Mouse (Mus musculus) brain, embryonic 14.5 days (tissue): ENCODE data around the gene Hk1. TPM values are rescaled to one million over a fixed set of nuclear protein-coding genes. Genes with fewer than 3 reads are reported as not detected.

Experiments used
- DNase-seq: peaks from one replicate; pipeline ENCODE4 v3.0.0-alpha.2; 2011; ENCODE audit warnings: low read depth
- CTCF ChIP-seq: fragments of 200-500 bp; IDR thresholded peaks from 2 replicates; pipeline ENCODE4 v1.5.1; 2012; ENCODE audit warnings: inconsistent platforms, mild to moderate bottlenecking, moderate library complexity, borderline replicate concordance; ENCODE audit not compliant: insufficient read depth, insufficient read length; ENCODE audit errors: extremely low read depth
- POLR2A ChIP-seq: fragments of 200-500 bp; IDR thresholded peaks from 2 replicates; pipeline ENCODE4 v1.6.1; 2012; ENCODE audit warnings: mild to moderate bottlenecking, inconsistent platforms, borderline replicate concordance; ENCODE audit not compliant: poor library complexity, insufficient read depth, insufficient read length, severe bottlenecking; ENCODE audit errors: extremely low read depth
- polyA plus RNA-seq: library from polyadenylated mRNA; depleted of rRNA; stranded (reverse); fragments of >200 nt; gene quantifications from 2 replicates; pipeline ENCODE4 v1.2.3, GENCODE M21; 2012

Gene Hk1
- polyA plus RNA-seq, 1 experiment, result 98.8 TPM

DNA sequence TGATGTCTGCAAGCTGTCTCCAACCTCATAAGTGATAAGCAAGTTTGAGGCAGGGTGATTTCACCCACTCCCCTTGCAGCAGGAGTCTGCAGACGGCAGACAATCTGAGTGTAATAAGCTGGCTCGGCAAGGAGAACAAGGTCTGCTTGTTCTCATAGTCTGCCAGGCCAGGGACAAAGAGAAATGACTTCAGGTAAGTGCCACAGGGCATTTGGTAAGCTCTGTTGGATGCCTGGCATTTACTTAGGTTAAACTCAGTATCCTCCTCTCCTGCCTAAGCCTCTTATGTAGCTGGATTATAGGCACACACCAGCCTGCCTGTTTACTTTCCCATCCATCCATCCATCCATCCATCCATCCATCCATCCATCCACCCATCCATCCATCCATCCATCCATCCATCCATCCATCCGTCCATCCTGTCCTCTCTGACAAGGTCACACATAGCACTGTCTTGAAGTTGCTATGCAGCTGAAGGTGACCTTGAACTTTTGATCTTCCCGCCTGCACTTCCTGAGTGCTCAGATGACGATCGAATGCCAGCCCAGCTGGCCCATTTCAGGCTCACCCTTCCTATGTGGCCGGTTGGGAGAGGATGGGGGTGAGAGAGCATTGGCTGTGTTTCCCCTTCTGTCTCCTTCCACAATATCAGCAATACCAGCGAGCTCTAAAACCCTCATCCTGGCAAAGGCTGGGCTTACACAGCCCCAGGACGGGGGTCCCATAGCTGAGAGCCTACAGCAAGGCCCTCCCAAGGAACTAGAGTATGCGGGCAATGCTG is 69.3 kb downstream of the Hk1 start:
- TF ChIP-seq POLR2A (no peak), CTCF (no peak)
- no peak for DNase-seq

DNA sequence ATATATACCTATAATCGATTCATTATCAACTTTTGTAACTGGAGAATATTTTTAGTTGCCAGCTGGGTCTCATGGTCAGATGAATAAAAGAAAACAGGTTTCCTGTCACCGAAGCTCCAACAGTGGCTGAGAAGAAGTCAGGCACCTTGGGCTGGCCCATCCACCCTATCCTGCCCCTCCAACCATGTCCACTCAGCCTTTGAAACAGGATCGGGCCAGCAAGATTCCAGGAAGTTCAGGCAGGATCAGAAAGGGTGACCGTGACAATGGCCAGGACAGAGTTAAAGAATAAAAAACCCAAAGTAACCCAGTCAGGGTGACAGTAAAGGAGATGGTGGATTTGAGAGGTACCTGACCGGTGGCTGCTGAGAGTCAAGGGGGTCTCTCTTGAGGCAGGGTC is 70.1 kb downstream of the Hk1 start:
- DNase-seq, result no peak
- TF ChIP-seq CTCF (no peak), POLR2A (no peak)

DNA sequence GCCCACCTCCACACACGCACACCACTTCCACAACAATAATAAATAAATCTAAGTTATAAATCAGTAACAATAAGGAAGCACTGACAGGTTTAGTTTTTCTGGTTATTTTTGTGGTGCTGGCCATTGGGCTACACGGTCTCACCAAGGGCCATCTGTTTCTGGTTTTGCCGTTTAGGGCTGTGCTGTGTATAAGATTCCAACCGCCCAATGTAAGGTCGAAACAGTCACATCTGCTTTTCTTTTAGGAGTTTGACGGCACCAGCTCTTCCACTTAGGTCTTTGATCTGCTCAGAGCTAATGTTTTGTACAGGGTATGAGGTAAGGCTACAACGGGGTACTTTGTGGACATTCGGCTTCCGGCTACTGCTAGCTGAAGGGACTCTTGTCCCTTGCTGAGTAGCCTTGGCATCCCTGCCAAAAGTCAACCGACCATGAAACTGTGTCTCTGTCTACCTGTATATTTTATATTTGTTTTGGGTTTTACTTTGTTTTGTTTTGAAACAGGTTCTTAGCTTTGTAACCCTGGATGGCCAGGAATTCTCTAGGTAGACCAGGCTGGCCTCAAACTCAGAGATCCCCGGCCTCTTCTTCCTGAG is 70.7 kb downstream of the Hk1 start:
- DNase-seq, result no peak
- TF ChIP-seq POLR2A (no peak), CTCF (no peak)

DNA sequence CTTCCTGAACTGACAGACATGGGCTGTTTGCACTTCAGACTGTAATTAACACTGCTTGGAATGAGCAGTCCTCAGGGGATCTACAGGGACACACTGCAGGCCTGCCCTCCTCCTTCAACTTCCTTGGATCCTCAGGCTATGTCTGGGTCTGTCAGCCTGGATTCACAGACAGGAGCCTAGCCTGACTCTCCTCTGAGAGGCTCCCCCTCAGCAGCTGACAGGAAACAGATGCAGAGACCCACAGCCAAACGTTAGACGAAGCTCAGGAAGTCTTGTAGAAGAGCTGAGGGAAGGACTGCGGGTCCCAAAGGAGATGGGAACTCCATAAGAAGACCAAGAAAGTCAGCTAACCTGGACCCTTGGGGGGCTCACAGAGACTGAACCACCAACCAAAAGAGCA is 73.2 kb downstream of the Hk1 start:
- peak; percentile 19 for DNase-seq
- no peak for TF ChIP-seq CTCF
- no peak for TF ChIP-seq POLR2A

DNA sequence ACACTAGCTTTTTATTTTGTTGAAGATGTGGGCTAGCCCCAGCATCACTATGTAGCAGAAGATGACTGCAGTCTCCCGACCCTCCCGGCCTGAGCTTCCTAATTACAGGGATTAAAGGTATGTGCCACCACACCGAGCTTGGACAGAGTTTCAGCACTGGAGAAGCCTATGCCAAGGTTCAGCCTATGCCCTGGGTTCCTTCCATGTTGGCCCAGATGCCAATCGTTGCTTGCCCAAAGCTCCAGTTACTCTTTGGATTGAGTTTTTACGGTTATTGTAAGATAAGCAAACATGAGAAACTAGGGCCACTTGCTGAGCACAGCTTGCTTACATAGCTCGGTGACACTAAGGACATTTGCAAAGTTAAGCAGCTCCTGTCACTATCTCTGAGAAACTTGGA is 74.6 kb downstream of the Hk1 start:
- no peak for TF ChIP-seq POLR2A
- TF ChIP-seq CTCF, result no peak
- no peak for DNase-seq

DNA sequence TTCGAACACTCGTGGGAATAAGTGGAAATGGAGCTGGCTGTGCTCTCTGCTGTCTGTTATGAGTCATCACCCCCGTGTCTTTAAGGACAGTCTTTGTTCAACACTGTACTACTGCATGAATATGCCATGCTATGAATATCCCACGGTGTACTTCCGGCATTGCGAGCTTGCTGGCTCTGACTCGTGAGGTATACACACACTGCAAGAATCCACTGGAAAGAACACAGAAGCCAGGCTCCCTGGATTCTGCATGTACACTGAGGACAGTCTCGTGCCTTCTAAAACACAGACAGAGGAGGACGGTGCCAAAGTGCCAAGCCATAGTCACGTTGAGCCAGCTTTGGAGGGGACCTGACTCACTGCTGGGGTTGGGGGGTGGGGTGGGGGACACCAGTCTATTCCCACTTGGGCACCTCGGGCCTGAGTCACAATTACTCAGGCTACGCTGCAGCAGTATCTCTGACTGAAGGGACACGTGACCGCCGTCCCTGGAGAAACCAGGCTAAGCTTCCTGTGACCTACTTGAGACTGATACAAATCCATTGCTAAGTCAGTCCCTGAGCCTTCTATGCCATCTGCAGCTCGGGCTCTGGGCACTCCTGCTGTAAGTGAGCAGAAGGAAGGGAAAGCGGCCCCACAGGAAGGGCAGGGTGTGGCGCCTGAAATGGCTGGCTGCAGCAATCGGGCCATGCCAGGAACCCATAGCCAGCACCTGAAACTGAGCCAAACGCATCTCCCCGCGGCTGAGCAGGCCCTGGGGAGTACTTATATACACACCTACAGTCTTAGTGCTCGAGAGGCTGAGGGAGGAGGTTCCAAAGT is 79.5 kb downstream of the Hk1 start:
- DNase-seq, result peak; percentile 15

DNA sequence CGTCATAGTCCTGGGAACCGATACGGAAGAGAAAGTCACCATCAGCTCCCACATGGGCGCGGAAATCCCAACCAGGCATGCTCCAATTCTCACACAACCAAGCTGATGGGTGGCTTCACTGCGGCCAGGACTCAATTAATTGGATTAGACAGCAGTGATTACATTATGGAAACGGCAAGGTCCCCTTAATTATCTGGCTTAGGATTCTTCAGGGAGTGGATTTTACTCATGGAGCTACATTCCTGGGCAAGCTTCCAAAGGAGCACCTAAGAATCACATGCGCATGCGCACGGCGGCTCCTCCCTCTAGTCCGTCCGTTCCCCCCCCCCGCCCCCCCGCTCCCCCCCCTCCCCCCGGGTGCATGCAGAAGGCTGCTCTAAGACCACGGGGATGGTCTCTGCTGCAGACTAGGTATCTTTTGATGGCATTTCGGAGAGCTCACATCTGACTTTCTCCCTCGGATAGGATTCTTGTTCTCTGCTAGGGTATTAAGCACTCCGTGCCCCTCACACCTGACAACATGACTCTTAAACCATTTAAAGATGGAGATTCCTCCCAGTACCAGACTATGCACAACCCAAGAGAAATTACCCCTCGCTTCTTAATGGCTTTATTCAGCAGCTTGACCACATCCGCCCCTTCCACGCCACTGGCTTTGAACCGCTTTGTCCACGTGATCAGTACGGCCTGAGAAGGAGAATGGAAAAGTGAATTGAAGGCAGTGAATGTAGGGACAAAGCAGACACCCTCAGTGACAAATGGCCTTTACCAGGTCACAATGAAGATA is 83.4 kb downstream of the Hk1 start:
- peak; percentile 75 for DNase-seq
- no peak for TF ChIP-seq POLR2A
- TF ChIP-seq CTCF, result no peak

More for the DNA sequence above, 79.5 kb downstream of the Hk1 start:
- TF ChIP-seq CTCF (no peak), POLR2A (no peak)

DNA sequence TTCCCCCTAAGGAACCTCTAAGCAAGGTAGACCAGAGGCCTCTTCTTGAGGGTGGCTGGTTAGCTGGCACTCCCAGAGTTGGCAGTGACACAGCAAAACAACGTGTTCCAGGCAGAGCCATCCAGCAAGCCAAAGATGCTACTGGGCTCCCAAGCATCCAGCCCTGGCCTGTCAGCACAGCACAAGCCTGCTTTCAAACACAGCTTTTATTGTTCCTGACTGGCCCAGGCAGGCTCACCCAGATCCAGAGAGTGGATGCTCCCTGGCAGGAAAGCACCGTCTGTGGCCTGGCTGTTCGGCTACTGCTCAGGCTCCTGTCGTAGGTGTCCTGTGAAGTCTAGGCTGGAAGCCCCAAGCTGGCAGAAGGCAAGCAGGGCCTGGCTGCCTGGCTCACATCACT is 85.6 kb downstream of the Hk1 start:
- TF ChIP-seq POLR2A (no peak), CTCF (no peak)
- DNase-seq, result no peak

DNA sequence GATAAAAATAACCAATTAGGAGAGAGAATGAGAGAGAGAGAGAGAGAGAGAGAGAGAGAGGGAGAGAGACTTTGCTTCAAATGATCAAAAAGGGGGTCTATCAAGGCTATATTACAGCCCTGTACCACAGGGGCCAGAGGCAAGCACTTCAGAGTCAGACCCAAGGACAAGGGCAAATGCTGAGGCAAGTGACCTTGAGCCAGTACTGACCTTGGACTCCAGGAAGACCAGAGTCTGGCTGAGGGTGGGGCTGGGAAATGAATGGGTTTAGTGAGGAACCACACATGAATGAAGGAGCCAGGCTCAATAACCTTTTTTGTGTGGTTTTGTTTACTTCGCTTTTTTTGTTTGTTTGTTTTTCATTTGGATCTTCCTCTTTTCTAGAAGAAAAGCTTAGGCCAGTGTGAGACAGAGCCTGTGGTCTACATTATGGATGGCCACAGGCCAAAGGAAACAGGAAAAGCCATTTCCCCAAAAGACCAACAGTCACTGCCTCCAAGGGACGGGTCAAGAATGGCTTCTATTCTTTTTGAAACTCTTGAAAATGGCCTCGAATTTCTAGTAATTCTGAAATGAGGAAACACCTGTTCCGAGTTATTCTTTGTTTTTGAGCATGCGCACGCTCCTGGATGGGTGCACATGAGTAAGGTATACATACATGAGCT is 92.1 kb downstream of the Hk1 start:
- DNase-seq, result no peak
- TF ChIP-seq POLR2A (no peak), CTCF (no peak)

DNA sequence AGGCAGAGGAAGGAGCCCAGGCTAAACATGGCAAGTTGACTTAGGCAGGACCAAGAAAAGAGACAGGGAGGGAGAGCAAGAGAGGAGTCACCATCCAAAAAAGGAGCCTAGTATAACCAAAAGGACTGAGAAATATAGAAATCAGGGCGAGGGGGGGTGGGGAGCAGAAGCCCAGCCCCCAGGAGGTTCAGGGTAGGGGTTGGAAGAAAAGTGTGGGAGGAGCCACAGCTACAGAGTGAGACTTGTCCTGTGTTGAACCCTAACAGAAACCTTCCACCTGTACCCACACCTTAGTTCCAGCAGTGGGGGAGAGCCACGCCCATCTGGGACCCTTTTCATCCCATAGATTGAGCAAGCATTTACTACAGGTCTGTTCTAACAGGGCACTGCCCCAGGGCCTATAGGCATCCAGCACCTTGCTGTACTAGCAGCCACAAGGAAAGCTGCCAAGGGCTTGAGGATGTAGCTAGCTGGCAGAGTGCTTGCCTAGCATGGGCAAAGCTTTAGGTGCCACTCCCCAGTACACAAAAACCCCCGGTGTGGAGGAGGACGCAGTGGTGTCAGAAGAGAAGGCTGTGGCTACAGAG is 96.4 kb downstream of the Hk1 start:
- no peak for TF ChIP-seq POLR2A
- TF ChIP-seq CTCF, result no peak
- no peak for DNase-seq
